Mouse (Mus musculus) c-Kit-negative CD71-positive TER-119-positive erythroid progenitor cells, embryonic 14.5 days (primary cell): ENCODE data around the gene Ddb2.

Experiments
- DNase-seq: peaks from one replicate; pipeline ENCODE4 v3.0.0-alpha.2; 2013; ENCODE audit warnings: low read depth, low spot score

The Ddb2 gene

GRCm38 (mm10) chr2:91236601-91237510 lies at the start of gene Ddb2:
Gene Ddb2, minus strand, starts transcription at chr2:91236982.
- DNase-seq: peak; percentile 83

GRCm38 (mm10) chr2:91285885-91286505 lies 49.2 kb upstream of the Ddb2 start:
- DNase-seq: no peak

GRCm38 (mm10) chr2:91284375-91285199 lies 47.8 kb upstream of the Ddb2 start:
- DNase-seq: no peak

GRCm38 (mm10) chr2:91283972-91284371 lies 47.2 kb upstream of the Ddb2 start:
- no peak for DNase-seq

GRCm38 (mm10) chr2:91281366-91281765 lies 44.6 kb upstream of the Ddb2 start:
- no peak for DNase-seq

GRCm38 (mm10) chr2:91279372-91279755 lies 42.6 kb upstream of the Ddb2 start:
- DNase-seq: no peak

- no peak for DNase-seq
These were observed 42.1 kb upstream of the Ddb2 start for GRCm38 (mm10) chr2:91278749-91279371.

GRCm38 (mm10) chr2:91269687-91270133 lies 32.9 kb upstream of the Ddb2 start:
- DNase-seq: no peak

GRCm38 (mm10) chr2:91268706-91269105 lies 31.9 kb upstream of the Ddb2 start:
- no peak for DNase-seq

- DNase-seq: no peak
These were observed 31.3 kb upstream of the Ddb2 start for GRCm38 (mm10) chr2:91268042-91268441.

- DNase-seq: peak; percentile 91
These were observed 28.2 kb upstream of the Ddb2 start, which contains the start of gene Arfgap2 for GRCm38 (mm10) chr2:91264711-91265681. Gene Arfgap2, plus strand, starts transcription at chr2:91264974.

- DNase-seq: no peak
These were observed 27.2 kb upstream of the Ddb2 start for GRCm38 (mm10) chr2:91263692-91264660.

- DNase-seq: no peak
These were observed 22.7 kb upstream of the Ddb2 start for GRCm38 (mm10) chr2:91259493-91259892.

- DNase-seq: no peak
These were observed 22.0 kb upstream of the Ddb2 start for GRCm38 (mm10) chr2:91258830-91259229.

GRCm38 (mm10) chr2:91258054-91258453 lies 21.3 kb upstream of the Ddb2 start:
- DNase-seq: no peak

- no peak for DNase-seq
These were observed 20.6 kb upstream of the Ddb2 start for GRCm38 (mm10) chr2:91257126-91257980.

GRCm38 (mm10) chr2:91256256-91257125 lies 19.7 kb upstream of the Ddb2 start:
- DNase-seq: no peak
